Mouse (Mus musculus): ENCODE measurements around the gene Map4. TPM values are rescaled to one million over a fixed set of nuclear protein-coding genes. Genes with fewer than 3 reads are reported as not detected.

Map4 gene
- polyA plus RNA-seq, 1 experiment from 2014 or later = 109 TPM

- no peak overlapping the region for H3K27ac ChIP-seq (replicated peaks)
- ATAC-seq (ENCODE audit: low FRiP score, low read depth) = no peak
- no peaks in the 10 kb centered on the region for H3K9me3 ChIP-seq
- H3K4me3 ChIP-seq = no peak overlapping the region
- no peaks in the 10 kb centered on the region for H3K27me3 ChIP-seq
- no peak overlapping the region for H3K4me2 ChIP-seq (replicated peaks)
- H3K4me1 ChIP-seq = no peaks in the 10 kb centered on the region
- H3K36me3 ChIP-seq = no peaks in the 10 kb centered on the region
- no peak overlapping the region for H3K9ac ChIP-seq (replicated peaks)
- 93% methylated on average over 1 of the region's 1 CpGs for WGBS
Observed at GRCm38 (mm10) chr9:110021463-110021862, 90.2 kb downstream of the Map4 start.

GRCm38 (mm10) chr9:110022151-110022550, 90.9 kb downstream of the Map4 start:
- H3K27ac ChIP-seq (replicated peaks) = no peak overlapping the region
- no peak overlapping the region for H3K9ac ChIP-seq (replicated peaks)
- H3K36me3 ChIP-seq = no peaks in the 10 kb centered on the region
- no peak overlapping the region for H3K4me3 ChIP-seq
- no peaks in the 10 kb centered on the region for H3K27me3 ChIP-seq
- H3K9me3 ChIP-seq = no peaks in the 10 kb centered on the region
- H3K4me2 ChIP-seq (replicated peaks) = no peak overlapping the region
- no peak for ATAC-seq (ENCODE audit: low FRiP score, low read depth)
- no peaks in the 10 kb centered on the region for H3K4me1 ChIP-seq
- 95% methylated on average over 2 of the region's 2 CpGs for WGBS

- H3K27ac ChIP-seq (replicated peaks) = no peak overlapping the region
- H3K9me3 ChIP-seq = no peaks in the 10 kb centered on the region
- H3K36me3 ChIP-seq = peaks cover 44% of the 10 kb centered on the region
- H3K4me2 ChIP-seq (replicated peaks) = no peak overlapping the region
- no peak for ATAC-seq (ENCODE audit: low FRiP score, low read depth)
- H3K4me1 ChIP-seq = no peaks in the 10 kb centered on the region
- 88% methylated on average over 4 of the region's 4 CpGs for whole genome bisulfite sequencing
- H3K4me3 ChIP-seq = no peak overlapping the region
- no peak overlapping the region for H3K9ac ChIP-seq (replicated peaks)
- no peaks in the 10 kb centered on the region for H3K27me3 ChIP-seq
Observed at GRCm38 (mm10) chr9:110035091-110035490, 103.8 kb downstream of the Map4 start.

GRCm38 (mm10) chr9:110037895-110038294, 106.6 kb downstream of the Map4 start:
- no peaks in the 10 kb centered on the region for H3K4me1 ChIP-seq
- no peak overlapping the region for H3K4me2 ChIP-seq (replicated peaks)
- WGBS = 86% methylated on average over 8 of the region's 8 CpGs

GRCm38 (mm10) chr9:110038485-110038884, 107.2 kb downstream of the Map4 start:
- Histone ChIP-seq H3K9ac (replicated peaks) (no peak overlapping the region), H3K36me3 (peaks cover 46% of the 10 kb centered on the region), H3K27me3 (no peaks in the 10 kb centered on the region), H3K4me2 (replicated peaks) (no peak overlapping the region), H3K4me3 (no peak overlapping the region), H3K4me1 (no peaks in the 10 kb centered on the region), H3K9me3 (no peaks in the 10 kb centered on the region), H3K27ac (replicated peaks) (no peak overlapping the region)
- ATAC-seq (ENCODE audit: low FRiP score, low read depth) = no peak
- 94% methylated on average over 2 of the region's 2 CpGs for whole genome bisulfite sequencing

More at GRCm38 (mm10) chr9:110037895-110038294, 106.6 kb downstream of the Map4 start:
- Histone ChIP-seq H3K9me3 (no peaks in the 10 kb centered on the region), H3K27ac (replicated peaks) (no peak overlapping the region), H3K27me3 (no peaks in the 10 kb centered on the region), H3K36me3 (peaks cover 46% of the 10 kb centered on the region), H3K9ac (replicated peaks) (no peak overlapping the region), H3K4me3 (no peak overlapping the region)
- ATAC-seq (ENCODE audit: low FRiP score, low read depth) = no peak

- Histone ChIP-seq H3K9ac (replicated peaks) (no peak overlapping the region), H3K4me1 (0 out of 2 replicates have a peak, but pooled peaks cover 8% of the 10 kb centered on the region), H3K27me3 (no peaks in the 10 kb centered on the region), H3K9me3 (no peaks in the 10 kb centered on the region), H3K4me3 (no peak overlapping the region), H3K27ac (replicated peaks) (no peak overlapping the region), H3K36me3 (peaks cover 9% of the 10 kb centered on the region), H3K4me2 (replicated peaks) (no peak overlapping the region)
- 96% methylated on average over 4 of the region's 4 CpGs for WGBS
- ATAC-seq (ENCODE audit: low FRiP score, low read depth) = no peak
Observed at GRCm38 (mm10) chr9:110044373-110044772, 113.1 kb downstream of the Map4 start.

GRCm38 (mm10) chr9:110045763-110046377, 114.6 kb downstream of the Map4 start:
- H3K4me3 ChIP-seq = no peak overlapping the region
- ATAC-seq (ENCODE audit: low FRiP score, low read depth) = no peak
- no peak overlapping the region for H3K9ac ChIP-seq (replicated peaks)
- no peaks in the 10 kb centered on the region for H3K27me3 ChIP-seq
- no peaks in the 10 kb centered on the region for H3K36me3 ChIP-seq
- no peak overlapping the region for H3K4me2 ChIP-seq (replicated peaks)
- no peak overlapping the region for H3K27ac ChIP-seq (replicated peaks)
- no peaks in the 10 kb centered on the region for H3K9me3 ChIP-seq
- peaks cover 15% of the 10 kb centered on the region for H3K4me1 ChIP-seq

- Histone ChIP-seq H3K27ac (replicated peaks) (0 out of 2 replicates have a peak overlapping the region, but pooled peaks have one; percentile 30), H3K9ac (replicated peaks) (no peak overlapping the region), H3K4me1 (peaks cover 27% of the 10 kb centered on the region), H3K4me3 (no peak overlapping the region), H3K36me3 (no peaks in the 10 kb centered on the region), H3K4me2 (replicated peaks) (no peak overlapping the region), H3K9me3 (no peaks in the 10 kb centered on the region), H3K27me3 (no peaks in the 10 kb centered on the region)
- no peak for ATAC-seq (ENCODE audit: low FRiP score, low read depth)
Observed at GRCm38 (mm10) chr9:110047260-110047659, 116.0 kb downstream of the Map4 start.

GRCm38 (mm10) chr9:110047857-110048256, 116.6 kb downstream of the Map4 start:
- H3K27ac ChIP-seq (replicated peaks) = no peak overlapping the region; the same call in 1 of the 2 replicates
- no peaks in the 10 kb centered on the region for H3K36me3 ChIP-seq
- peaks cover 33% of the 10 kb centered on the region for H3K4me1 ChIP-seq
- no peak overlapping the region for H3K9ac ChIP-seq (replicated peaks)
- H3K4me2 ChIP-seq (replicated peaks) = no peak overlapping the region
- 20% methylated on average over 3 of the region's 3 CpGs for WGBS
- no peak for ATAC-seq (ENCODE audit: low FRiP score, low read depth)
- H3K4me3 ChIP-seq = no peak overlapping the region
- no peaks in the 10 kb centered on the region for H3K27me3 ChIP-seq
- H3K9me3 ChIP-seq = no peaks in the 10 kb centered on the region

- no peak for ATAC-seq (ENCODE audit: low FRiP score, low read depth)
- Histone ChIP-seq H3K4me3 (no peak overlapping the region), H3K9ac (replicated peaks) (no peak overlapping the region), H3K4me1 (peaks cover 59% of the 10 kb centered on the region), H3K4me2 (replicated peaks) (no peak overlapping the region), H3K9me3 (no peaks in the 10 kb centered on the region), H3K36me3 (no peaks in the 10 kb centered on the region), H3K27ac (replicated peaks) (0 out of 2 replicates have a peak overlapping the region, but pooled peaks have one; percentile 11), H3K27me3 (no peaks in the 10 kb centered on the region)
Observed at GRCm38 (mm10) chr9:110051184-110051583, 119.9 kb downstream of the Map4 start.

- no peak for ATAC-seq (ENCODE audit: low FRiP score, low read depth)
- H3K4me1 ChIP-seq = peaks cover 65% of the 10 kb centered on the region
- H3K4me3 ChIP-seq = peak overlapping the region; percentile 34
- H3K27ac ChIP-seq (replicated peaks) = peak overlapping the region; percentile 87
- WGBS = 16% methylated on average over 23 of the region's 23 CpGs
- peak overlapping the region; percentile 39 for H3K9ac ChIP-seq (replicated peaks)
- no peaks in the 10 kb centered on the region for H3K27me3 ChIP-seq
- H3K4me2 ChIP-seq (replicated peaks) = peak overlapping the region; percentile 48
- no peaks in the 10 kb centered on the region for H3K36me3 ChIP-seq
- H3K9me3 ChIP-seq = no peaks in the 10 kb centered on the region
Observed at GRCm38 (mm10) chr9:110051869-110052661, 120.8 kb downstream of the Map4 start.

GRCm38 (mm10) chr9:110052951-110053304, 121.7 kb downstream of the Map4 start:
- Histone ChIP-seq H3K9me3 (no peaks in the 10 kb centered on the region), H3K4me3 (peak overlapping the region; percentile 34), H3K4me2 (replicated peaks) (peak overlapping the region; percentile 48), H3K9ac (replicated peaks) (peak overlapping the region; percentile 39), H3K27ac (replicated peaks) (peak overlapping the region; percentile 87), H3K27me3 (no peaks in the 10 kb centered on the region), H3K4me1 (peaks cover 64% of the 10 kb centered on the region), H3K36me3 (no peaks in the 10 kb centered on the region)
- 59% methylated on average over 4 of the region's 4 CpGs for WGBS
- ATAC-seq (ENCODE audit: low FRiP score, low read depth) = no peak
